Mouse (Mus musculus): ENCODE data around the gene Ptpn11. TPM values are rescaled to one million over a fixed set of nuclear protein-coding genes. Genes with fewer than 3 reads are reported as not detected.

Gene Ptpn11
- polyA plus RNA-seq, 1 experiment from 2014 or later: 20.9 TPM

- Histone ChIP-seq H3K27me3 (peaks cover 7% of the 10 kb centered on the region; the same call in 1 of the 2 replicates), H3K36me3 (no peaks in the 10 kb centered on the region), H3K9ac (no peak overlapping the region), H3K27ac (no peak overlapping the region), H3K4me1 (0 out of 2 replicates have a peak, but pooled peaks cover under 1% of the 10 kb centered on the region), H3K4me2 (no peak overlapping the region), H3K4me3 (replicated peaks) (no peak overlapping the region), H3K9me3 (replicated peaks) (no peaks in the 10 kb centered on the region)
- no peak for ATAC-seq (replicated peaks; ENCODE audit: low FRiP score)
- 41% methylated on average over 5 of the region's 5 CpGs for WGBS
Observed at GRCm38 (mm10) chr5:121196764-121197163, 5.6 kb upstream of the Ptpn11 start.

GRCm38 (mm10) chr5:121194173-121194572 is 3.0 kb upstream of the Ptpn11 start:
- Histone ChIP-seq H3K4me1 (peaks cover 14% of the 10 kb centered on the region), H3K9me3 (replicated peaks) (no peaks in the 10 kb centered on the region), H3K9ac (no peak overlapping the region), H3K4me2 (no peak overlapping the region), H3K4me3 (replicated peaks) (no peak overlapping the region), H3K36me3 (no peaks in the 10 kb centered on the region), H3K27me3 (0 out of 2 replicates have a peak, but pooled peaks cover 3% of the 10 kb centered on the region), H3K27ac (no peak overlapping the region)
- ATAC-seq (replicated peaks; ENCODE audit: low FRiP score): no peak
- WGBS: 38% methylated on average over 1 of the region's 1 CpGs

- Histone ChIP-seq H3K36me3 (no peaks in the 10 kb centered on the region), H3K9me3 (replicated peaks) (no peaks in the 10 kb centered on the region), H3K27ac (peak overlapping the region; percentile 87), H3K9ac (peak overlapping the region; percentile 91), H3K4me1 (peaks cover 34% of the 10 kb centered on the region), H3K4me3 (replicated peaks) (peak overlapping the region; percentile 97), H3K27me3 (0 out of 2 replicates have a peak, but pooled peaks cover 3% of the 10 kb centered on the region), H3K4me2 (peak overlapping the region; percentile 71)
- ATAC-seq (replicated peaks; ENCODE audit: low FRiP score): no peak
- WGBS: 9% methylated on average over 17 of the region's 17 CpGs
Observed at GRCm38 (mm10) chr5:121191584-121191906, 348 bp upstream of the Ptpn11 start.

- WGBS: 29% methylated on average over 21 of the region's 21 CpGs
- peak overlapping the region; percentile 71 for H3K4me2 ChIP-seq
Observed at GRCm38 (mm10) chr5:121190210-121190835, 874 bp downstream of the Ptpn11 start.

GRCm38 (mm10) chr5:121189182-121189581 is 2.0 kb downstream of the Ptpn11 start:
- peaks cover 58% of the 10 kb centered on the region for H3K4me1 ChIP-seq
- no peak overlapping the region for H3K4me2 ChIP-seq
- no peak for ATAC-seq (replicated peaks; ENCODE audit: low FRiP score)
- no peak overlapping the region for H3K27ac ChIP-seq
- H3K27me3 ChIP-seq: no peaks in the 10 kb centered on the region
- no peaks in the 10 kb centered on the region for H3K36me3 ChIP-seq
- 80% methylated on average over 9 of the region's 9 CpGs for WGBS
- H3K4me3 ChIP-seq (replicated peaks): no peak overlapping the region
- H3K9ac ChIP-seq: no peak overlapping the region
- no peaks in the 10 kb centered on the region for H3K9me3 ChIP-seq (replicated peaks)

More at GRCm38 (mm10) chr5:121190210-121190835, 874 bp downstream of the Ptpn11 start:
- Histone ChIP-seq H3K9me3 (replicated peaks) (no peaks in the 10 kb centered on the region), H3K36me3 (no peaks in the 10 kb centered on the region), H3K4me1 (peaks cover 46% of the 10 kb centered on the region), H3K27ac (peak overlapping the region; percentile 87), H3K4me3 (replicated peaks) (peak overlapping the region; percentile 97), H3K27me3 (0 out of 2 replicates have a peak, but pooled peaks cover 3% of the 10 kb centered on the region), H3K9ac (peak overlapping the region; percentile 91)
- ATAC-seq (replicated peaks; ENCODE audit: low FRiP score): no peak

GRCm38 (mm10) chr5:121188265-121188664 is 2.9 kb downstream of the Ptpn11 start:
- ATAC-seq (replicated peaks; ENCODE audit: low FRiP score): no peak
- peaks cover 63% of the 10 kb centered on the region for H3K4me1 ChIP-seq
- no peak overlapping the region for H3K4me2 ChIP-seq
- H3K4me3 ChIP-seq (replicated peaks): no peak overlapping the region
- H3K27ac ChIP-seq: no peak overlapping the region
- no peaks in the 10 kb centered on the region for H3K9me3 ChIP-seq (replicated peaks)
- no peak overlapping the region for H3K9ac ChIP-seq
- no peaks in the 10 kb centered on the region for H3K36me3 ChIP-seq
- 91% methylated on average over 9 of the region's 9 CpGs for WGBS
- H3K27me3 ChIP-seq: no peaks in the 10 kb centered on the region

- Histone ChIP-seq H3K4me3 (replicated peaks) (no peak overlapping the region), H3K27ac (no peak overlapping the region), H3K36me3 (no peaks in the 10 kb centered on the region), H3K4me2 (no peak overlapping the region), H3K27me3 (no peaks in the 10 kb centered on the region), H3K4me1 (peaks cover 63% of the 10 kb centered on the region), H3K9me3 (replicated peaks) (no peaks in the 10 kb centered on the region), H3K9ac (no peak overlapping the region)
- ATAC-seq (replicated peaks; ENCODE audit: low FRiP score): no peak
- 94% methylated on average over 8 of the region's 8 CpGs for WGBS
Observed at GRCm38 (mm10) chr5:121187580-121188001, 3.6 kb downstream of the Ptpn11 start.

- no peaks in the 10 kb centered on the region for H3K9me3 ChIP-seq (replicated peaks)
- no peak overlapping the region for H3K9ac ChIP-seq
- peaks cover 58% of the 10 kb centered on the region for H3K4me1 ChIP-seq
- ATAC-seq (replicated peaks; ENCODE audit: low FRiP score): peak; percentile 37
- H3K4me2 ChIP-seq: peak overlapping the region; percentile 30
- WGBS: 12% methylated on average over 11 of the region's 11 CpGs
- H3K27me3 ChIP-seq: no peaks in the 10 kb centered on the region
- H3K36me3 ChIP-seq: no peaks in the 10 kb centered on the region
- H3K27ac ChIP-seq: peak overlapping the region; percentile 78
- H3K4me3 ChIP-seq (replicated peaks): no peak overlapping the region
Observed at GRCm38 (mm10) chr5:121184945-121185551, 6.1 kb downstream of the Ptpn11 start.

GRCm38 (mm10) chr5:121184375-121184774 is 6.8 kb downstream of the Ptpn11 start:
- Histone ChIP-seq H3K27me3 (no peaks in the 10 kb centered on the region), H3K36me3 (no peaks in the 10 kb centered on the region), H3K4me1 (peaks cover 54% of the 10 kb centered on the region), H3K9ac (no peak overlapping the region), H3K27ac (0 out of 2 replicates have a peak overlapping the region, but pooled peaks have one; percentile 78), H3K4me3 (replicated peaks) (no peak overlapping the region), H3K9me3 (replicated peaks) (no peaks in the 10 kb centered on the region), H3K4me2 (no peak overlapping the region)
- 49% methylated on average over 2 of the region's 2 CpGs for WGBS
- ATAC-seq (replicated peaks; ENCODE audit: low FRiP score): 0 out of 2 replicates have a peak, but pooled peaks have one; percentile 13

GRCm38 (mm10) chr5:121183269-121183668 is 7.9 kb downstream of the Ptpn11 start:
- no peaks in the 10 kb centered on the region for H3K9me3 ChIP-seq (replicated peaks)
- H3K9ac ChIP-seq: no peak overlapping the region

GRCm38 (mm10) chr5:121179077-121179857 is 11.9 kb downstream of the Ptpn11 start:
- H3K27me3 ChIP-seq: no peaks in the 10 kb centered on the region
- 0 out of 2 replicates have a peak, but pooled peaks cover 3% of the 10 kb centered on the region for H3K36me3 ChIP-seq
- no peak overlapping the region for H3K4me3 ChIP-seq (replicated peaks)
- H3K9ac ChIP-seq: no peak overlapping the region
- H3K4me1 ChIP-seq: peaks cover 12% of the 10 kb centered on the region
- H3K27ac ChIP-seq: no peak overlapping the region
- no peak overlapping the region for H3K4me2 ChIP-seq
- 59% methylated on average over 9 of the region's 9 CpGs for WGBS
- no peaks in the 10 kb centered on the region for H3K9me3 ChIP-seq (replicated peaks)
- no peak for ATAC-seq (replicated peaks; ENCODE audit: low FRiP score)

More at GRCm38 (mm10) chr5:121183269-121183668, 7.9 kb downstream of the Ptpn11 start:
- no peak overlapping the region for H3K27ac ChIP-seq
- no peak overlapping the region for H3K4me3 ChIP-seq (replicated peaks)
- no peak for ATAC-seq (replicated peaks; ENCODE audit: low FRiP score)
- H3K27me3 ChIP-seq: no peaks in the 10 kb centered on the region
- H3K4me1 ChIP-seq: peaks cover 49% of the 10 kb centered on the region
- WGBS: 41% methylated on average over 9 of the region's 9 CpGs
- H3K36me3 ChIP-seq: no peaks in the 10 kb centered on the region
- H3K4me2 ChIP-seq: no peak overlapping the region

- ATAC-seq (replicated peaks; ENCODE audit: low FRiP score): no peak
- 74% methylated on average over 4 of the region's 4 CpGs for WGBS
Observed at GRCm38 (mm10) chr5:121172835-121173234, 18.4 kb downstream of the Ptpn11 start.

More at GRCm38 (mm10) chr5:121172835-121173234, 18.4 kb downstream of the Ptpn11 start:
- Histone ChIP-seq H3K4me3 (replicated peaks) (no peak overlapping the region), H3K27ac (no peak overlapping the region), H3K36me3 (peaks cover 33% of the 10 kb centered on the region), H3K27me3 (no peaks in the 10 kb centered on the region), H3K9me3 (replicated peaks) (no peaks in the 10 kb centered on the region), H3K4me1 (no peaks in the 10 kb centered on the region), H3K4me2 (no peak overlapping the region), H3K9ac (no peak overlapping the region)

All from kidney, embryonic 15.5 days (tissue).